In genomic region chr13:48552181-48553090, GRCm38 (mm10) we compare ENCODE assay signal across 9 mouse cellular contexts. TPM values are rescaled to one million over a fixed set of nuclear protein-coding genes. Genes with fewer than 3 reads are reported as not detected.
A peak's percentile ranks its signal among the peaks of the same experiment; 100 is the strongest.
DNase-seq lines count a peak whose midpoint lies in the region; ATAC-seq lines count a peak whose summit lies in the region.
"Had no signal": no experiment of that assay in that cellular context is flagged by ENCODE, and none has a peak within 500 bp of the region (broad histone marks: within the 10 kb centered on the region; RNA-seq: fewer than 3 reads in every experiment).

No protein-coding gene starts in this region.

- no peaks in the 10 kb centered on the region for H3K36me3 ChIP-seq in hindbrain, embryonic 14.5 days (replicated peaks; ENCODE audit: control insufficient read depth, insufficient read depth)
- no peaks in the 10 kb centered on the region for H3K36me3 ChIP-seq in stomach, embryonic 14.5 days (ENCODE audit: control insufficient read depth, insufficient read depth, low read length)
- H3K36me3 ChIP-seq: midbrain, embryonic 12.5 days had no signal

- ATAC-seq in cerebellum, adult (ENCODE audit: insufficient number of reproducible peaks, low FRiP score, low TSS enrichment), result peak; percentile 86
- ATAC-seq in hindbrain, embryonic 14.5 days (ENCODE audit: low FRiP score), result peak; percentile 83
- peak; percentile 83 for ATAC-seq in stomach, embryonic 14.5 days (ENCODE audit: insufficient number of reproducible peaks, insufficient read depth, low FRiP score, low read depth)

- peak overlapping the region; percentile 69 for H3K27ac ChIP-seq in hindbrain, embryonic 14.5 days
- peak overlapping the region; percentile 97 for H3K27ac ChIP-seq in stomach, embryonic 14.5 days (ENCODE audit: low read length)
- H3K27ac ChIP-seq: midbrain, embryonic 12.5 days had no signal

- H3K9ac ChIP-seq in hindbrain, embryonic 14.5 days, result peak overlapping the region; percentile 40; the same call in 1 of the 2 replicates
- H3K9ac ChIP-seq in stomach, embryonic 14.5 days (replicated peaks; ENCODE audit: low read depth, low read length), result no peak overlapping the region; the same call in 1 of the 2 replicates
- H3K9ac ChIP-seq: midbrain, embryonic 12.5 days had no signal

- H3K9me3 ChIP-seq in hindbrain, embryonic 14.5 days (ENCODE audit: control insufficient read depth, low read length), result no peaks in the 10 kb centered on the region
- no peaks in the 10 kb centered on the region for H3K9me3 ChIP-seq in stomach, embryonic 14.5 days (ENCODE audit: control insufficient read depth, low read depth, low read length)
- H3K9me3 ChIP-seq: midbrain, embryonic 12.5 days had no signal

- no peak overlapping the region for H3K4me3 ChIP-seq in hindbrain, embryonic 14.5 days (replicated peaks; ENCODE audit: low read length)
- H3K4me3 ChIP-seq in stomach, embryonic 14.5 days (ENCODE audit: low read depth, low read length), result no peak overlapping the region
- H3K4me3 ChIP-seq: midbrain, embryonic 12.5 days had no signal

- 62% methylated on average over 21 of the region's 21 CpGs for WGBS in hindbrain, embryonic 14.5 days
- 34% methylated on average over 21 of the region's 21 CpGs for WGBS in stomach, embryonic 14.5 days

- H3K27me3 ChIP-seq in hindbrain, embryonic 14.5 days (ENCODE audit: control insufficient read depth, insufficient read depth, low read length), result no peaks in the 10 kb centered on the region
- H3K27me3 ChIP-seq in stomach, embryonic 14.5 days (ENCODE audit: control insufficient read depth, insufficient read depth, low read length), result no peaks in the 10 kb centered on the region

- peaks cover 8% of the 10 kb centered on the region for H3K4me1 ChIP-seq in hindbrain, embryonic 14.5 days (replicated peaks; ENCODE audit: control insufficient read depth, insufficient read depth, low read length)
- H3K4me1 ChIP-seq in stomach, embryonic 14.5 days (ENCODE audit: control insufficient read depth, insufficient read depth, low read length), result peaks cover 15% of the 10 kb centered on the region; the same call in 1 of the 2 replicates

- DNase-seq in R1 (ENCODE audit: low read depth, low spot score), result peak; percentile 55
- peak; percentile 76 to 82 for DNase-seq in frontal cortex, postnatal 25 days (ENCODE audit: low spot score in 2 of 2)
- peak; percentile 81 for DNase-seq in hindbrain, embryonic 14.5 days (ENCODE audit: low spot score)
- peak; percentile 86 to 90 for DNase-seq in layer of hippocampus, postnatal 14 days (ENCODE audit: low spot score in 2 of 2)
- peak; percentile 94 for DNase-seq in lung, postnatal 14 days
- DNase-seq in c-Kit-positive CD71-positive TER-119-positive erythroid progenitor cells, embryonic 14.5 days (ENCODE audit: low spot score), result no peak

- peak overlapping the region; percentile 39 for H3K4me2 ChIP-seq in hindbrain, embryonic 14.5 days (replicated peaks)
- H3K4me2 ChIP-seq in stomach, embryonic 14.5 days (replicated peaks; ENCODE audit: low read depth, low read length), result peak overlapping the region; percentile 43
- H3K4me2 ChIP-seq: midbrain, embryonic 12.5 days had no signal

RNA-seq across cellular contexts. Expression of gene A830005F24Rik, which starts 39.1 kb away (rescaled TPM):
- 2.9 and 3.4 TPM in 2 replicates for polyA plus RNA-seq in hindbrain, embryonic 14.5 days (2014; fragmentation: Nextera tagmentation; extraction: Ambion mirVana)
- total RNA-seq in layer of hippocampus, postnatal 14 days (2021), result 1 to 10 TPM; 1.0 to 2.2 TPM
- polyA plus RNA-seq in stomach, embryonic 14.5 days (2014; fragmentation: Nextera tagmentation; extraction: Ambion mirVana), result 1.0 and 1.6 TPM in 2 replicates

RNA-seq across cellular contexts. Expression of gene Zfp169, which starts 39.2 kb away (rescaled TPM):
- 6.8 and 9.4 TPM in 2 replicates for polyA plus RNA-seq in hindbrain, embryonic 14.5 days (2014; fragmentation: Nextera tagmentation; extraction: Ambion mirVana)
- 10 to 100 TPM; 21.4 to 21.8 TPM for total RNA-seq in layer of hippocampus, postnatal 14 days (2021)
- 5.0 and 6.7 TPM in 2 replicates for polyA plus RNA-seq in stomach, embryonic 14.5 days (2014; fragmentation: Nextera tagmentation; extraction: Ambion mirVana)
